Comparison of ENCODE assay signal across 8 mouse cellular contexts in the genomic region with DNA sequence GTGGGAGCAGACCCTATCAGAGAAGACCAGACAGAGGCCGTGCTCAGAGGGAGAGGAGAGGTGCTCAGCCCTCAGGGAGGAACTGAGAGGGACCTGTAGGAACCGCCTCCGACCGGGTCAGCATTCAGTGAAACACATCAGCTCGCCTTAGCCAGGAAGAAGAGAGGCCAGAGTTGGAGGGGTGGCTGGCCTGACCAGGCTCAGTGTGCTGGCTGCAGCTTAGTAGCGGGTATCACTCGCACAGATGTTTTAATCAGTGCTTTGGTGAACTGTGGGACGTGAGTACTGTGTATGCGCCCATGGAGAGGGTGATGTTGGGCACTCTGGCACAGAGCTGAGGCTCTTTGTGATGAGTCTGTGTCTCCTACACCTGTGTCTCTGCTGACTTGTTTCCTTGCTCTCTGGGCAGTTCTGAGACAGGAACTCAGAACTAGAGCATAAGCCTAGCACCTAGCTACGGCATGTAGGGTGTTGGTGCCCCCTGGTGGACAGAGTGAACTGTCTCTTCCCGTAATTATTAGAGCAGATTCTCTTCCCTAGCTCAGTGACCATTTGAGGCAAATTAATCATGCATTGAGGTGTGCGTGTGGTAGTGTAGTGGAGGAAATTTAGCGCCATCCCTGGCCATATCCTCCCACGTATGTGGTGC. TPM values are rescaled to one million over a fixed set of nuclear protein-coding genes. Genes with fewer than 3 reads are reported as not detected.
DNase-seq lines count a peak whose midpoint lies in the region; TF ChIP-seq lines count a peak whose summit lies in the region.

No protein-coding gene starts in this region.

- WGBS in midbrain, embryonic 10.5 days, result 48% methylated on average over 14 of the region's 14 CpGs

- H3K27ac ChIP-seq in cortical plate, adult 2 months (ENCODE audit: insufficient read depth, low read length), result no peak overlapping the region
- H3K27ac ChIP-seq in midbrain, embryonic 10.5 days (replicated peaks), result no peak overlapping the region

- H3K36me3 ChIP-seq in midbrain, embryonic 10.5 days, result peaks cover 41% of the 10 kb centered on the region

- intact Hi-C loops in gastrocnemius, postnatal 14 days (cut with DNase I; ENCODE audit: low total_unique reads), result loop anchor here (2.0 to 5.0 kb wide), 2 partner anchors 36 to 106 kb away; partner anchors contain the start of gene Socs7
- intact Hi-C loops in left cerebral cortex, postnatal 14 days (cut with DNase I), result loop anchor here (1.0 to 5.0 kb wide), 2 partner anchors 36 to 59 kb away; no protein-coding TSS in a partner anchor

- TF ChIP-seq CTCF in cortical plate, adult 2 months (IDR thresholded peaks at IDR 0.05; ENCODE audit: extremely low read depth, insufficient read depth, low read length), result peak; percentile 94

- H3K9me3 ChIP-seq in midbrain, embryonic 10.5 days (replicated peaks), result no peaks in the 10 kb centered on the region

- no peak overlapping the region for H3K4me3 ChIP-seq in cortical plate, adult 2 months (ENCODE audit: insufficient read depth, low read length)
- H3K4me3 ChIP-seq in midbrain, embryonic 10.5 days, result no peak overlapping the region

- peaks cover 21% of the 10 kb centered on the region for H3K27me3 ChIP-seq in midbrain, embryonic 10.5 days (ENCODE audit: low read depth, poor library complexity, severe bottlenecking)

- H3K4me1 ChIP-seq in cortical plate, adult 2 months (ENCODE audit: control insufficient read depth, insufficient read depth, low read length), result no peaks in the 10 kb centered on the region
- peaks cover 6% of the 10 kb centered on the region for H3K4me1 ChIP-seq in midbrain, embryonic 10.5 days

- TF ChIP-seq POLR2A in cortical plate, adult 2 months (IDR thresholded peaks at IDR 0.05; ENCODE audit: extremely low read depth, insufficient read depth, low read length), result no peak

- peak; percentile 82 to 94 for DNase-seq in adrenal gland, adult (ENCODE audit: inconsistent age in 2 of 2, low spot score in 1 of 2)
- peak; percentile 87 for DNase-seq in gastrocnemius, postnatal 14 days
- peak; percentile 89 for DNase-seq in induced T-regulatory cell, adult 2 months (ENCODE audit: low read depth)
- DNase-seq in left cerebral cortex, postnatal 14 days (ENCODE audit: low spot score in 2 of 2), result peak; percentile 80 to 89
- peak; percentile 76 for DNase-seq in midbrain, embryonic 10.5 days (ENCODE audit: low spot score)
- DNase-seq in right cerebral cortex, postnatal 4 days, result peak; percentile 91
- DNase-seq in urinary bladder, postnatal 4 days (ENCODE audit: low spot score in 2 of 2), result peak; percentile 67 to 91

RNA-seq across cellular contexts. Expression of gene 4933428G20Rik, which starts 31.4 kb away (rescaled TPM):
- 0.06 TPM in 1 of 2 replicates, not detected in the other for polyA plus RNA-seq in cortical plate, adult 2 months (2012; rRNA removed)
- not detected for total RNA-seq in gastrocnemius, postnatal 14 days (2021)
- total RNA-seq in left cerebral cortex, postnatal 14 days (2021), result under 1 TPM in 1 of 2 experiments, not detected in 1; 0.23 TPM
- polyA plus RNA-seq in midbrain, embryonic 10.5 days (2016; fragmentation: Nextera tagmentation; extraction: Ambion mirVana), result 0.25 and 0.28 TPM in 2 replicates

RNA-seq across cellular contexts. Expression of gene Arhgap23, which starts 53.4 kb away (rescaled TPM):
- 70.2 and 71.5 TPM in 2 replicates for polyA plus RNA-seq in cortical plate, adult 2 months (2012; rRNA removed)
- total RNA-seq in gastrocnemius, postnatal 14 days (2021), result 10 to 100 TPM; 10.5 to 12.2 TPM
- total RNA-seq in left cerebral cortex, postnatal 14 days (2021), result 10 to 100 TPM; 70.1 to 71.4 TPM
- 1.9 and 2.3 TPM in 2 replicates for polyA plus RNA-seq in midbrain, embryonic 10.5 days (2016; fragmentation: Nextera tagmentation; extraction: Ambion mirVana)

Comparison
In these comparisons a context has a peak if more than half of its experiments do, and no peak if none do; other contexts are left out.
1. RNA of gene Arhgap23, which starts 53.4 kb away (total RNA-seq): 70.1 to 71.4 TPM in left cerebral cortex, postnatal 14 days; 10.5 to 12.2 TPM in gastrocnemius, postnatal 14 days; every median in the first group is over 4 times any median in the second.
2. Peak in every context shown above with its lines, with median percentiles within 50 percentile points of each other: DNase-seq.